Mouse (Mus musculus): ENCODE results near the gene Hps6.

DNA sequence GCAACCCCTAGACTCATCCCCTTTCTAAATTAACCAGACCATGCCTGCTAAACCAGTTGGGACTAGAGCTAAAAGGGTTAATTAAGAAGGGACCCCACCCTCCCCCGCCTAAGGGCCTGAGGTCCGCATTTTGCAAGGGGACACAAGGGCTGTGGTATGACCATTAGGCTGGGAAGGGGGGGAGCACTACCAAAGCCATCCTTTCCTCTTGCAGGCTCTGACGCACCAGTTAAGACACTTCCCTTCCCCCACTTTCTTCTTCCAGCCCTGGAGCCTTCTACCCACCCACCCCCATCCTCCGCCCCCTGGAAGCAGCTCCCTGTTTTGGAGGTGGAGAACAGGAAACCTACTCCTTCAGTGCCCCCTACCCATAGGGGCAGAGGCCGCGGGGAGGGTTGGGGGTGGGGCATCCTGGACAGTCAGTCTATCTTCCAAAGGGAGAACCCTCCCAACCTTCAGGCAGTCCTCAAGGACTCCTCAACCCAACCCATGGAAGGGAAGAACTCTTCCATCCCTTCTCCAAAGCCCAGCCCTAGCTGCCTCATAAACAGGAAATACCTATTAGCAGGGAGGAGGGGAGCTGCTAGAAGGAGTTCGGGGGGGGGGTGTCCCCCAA, 42.5 kb downstream of the Hps6 start:
- no peak for TF ChIP-seq CTCF (IDR thresholded peaks at IDR 0.05; ENCODE audit: low read depth, low read length)
- no peak for TF ChIP-seq GATA1 (IDR thresholded peaks at IDR 0.05; ENCODE audit: borderline replicate concordance, low read length)
- TF ChIP-seq TAL1 (conservative IDR thresholded peaks at IDR 0.05; ENCODE audit: low read depth, low read length), result no peak
- TF ChIP-seq POLR2AphosphoS5 (IDR thresholded peaks at IDR 0.05; ENCODE audit: insufficient replicate concordance, low read depth, low read length), result no peak

Measured in G1E (cell line).